Mouse (Mus musculus): ENCODE data around the gene Kcnh1. TPM values are rescaled to one million over a fixed set of nuclear protein-coding genes. Genes with fewer than 3 reads are reported as not detected.

Gene Kcnh1
- total RNA-seq, 2 experiments from 2014 or later, result 0.07 to 0.19 TPM

- no peak for DNase-seq (ENCODE audit: low spot score in 2 of 2)
Observed at GRCm38 (mm10) chr1:192266956-192267355, 76.4 kb downstream of the Kcnh1 start.

- no peak for DNase-seq (ENCODE audit: low spot score in 2 of 2)
Observed at GRCm38 (mm10) chr1:192268878-192269277, 78.3 kb downstream of the Kcnh1 start.

GRCm38 (mm10) chr1:192269911-192270310 is 79.3 kb downstream of the Kcnh1 start:
- DNase-seq (ENCODE audit: low spot score in 2 of 2), result no peak

- DNase-seq (ENCODE audit: low spot score in 2 of 2), result no peak
Observed at GRCm38 (mm10) chr1:192277801-192278385, 87.3 kb downstream of the Kcnh1 start.

- DNase-seq (ENCODE audit: low spot score in 2 of 2), result no peak
Observed at GRCm38 (mm10) chr1:192284340-192284739, 93.8 kb downstream of the Kcnh1 start.

GRCm38 (mm10) chr1:192284950-192285349 is 94.4 kb downstream of the Kcnh1 start:
- no peak for DNase-seq (ENCODE audit: low spot score in 2 of 2)

GRCm38 (mm10) chr1:192288456-192288855 is 97.9 kb downstream of the Kcnh1 start:
- DNase-seq (ENCODE audit: low spot score in 2 of 2), result no peak

GRCm38 (mm10) chr1:192291286-192291685 is 100.7 kb downstream of the Kcnh1 start:
- DNase-seq (ENCODE audit: low spot score in 2 of 2), result no peak

- DNase-seq (ENCODE audit: low spot score in 2 of 2), result no peak
Observed at GRCm38 (mm10) chr1:192293391-192293790, 102.8 kb downstream of the Kcnh1 start.

GRCm38 (mm10) chr1:192293921-192294320 is 103.3 kb downstream of the Kcnh1 start:
- DNase-seq (ENCODE audit: low spot score in 2 of 2), result no peak

GRCm38 (mm10) chr1:192295243-192295860 is 104.8 kb downstream of the Kcnh1 start:
- no peak for DNase-seq (ENCODE audit: low spot score in 2 of 2)

- DNase-seq (ENCODE audit: low spot score in 2 of 2), result no peak
Observed at GRCm38 (mm10) chr1:192295902-192296301, 105.3 kb downstream of the Kcnh1 start.

GRCm38 (mm10) chr1:192297481-192298128 is 107.0 kb downstream of the Kcnh1 start:
- DNase-seq (ENCODE audit: low spot score in 2 of 2), result no peak

GRCm38 (mm10) chr1:192300417-192300816 is 109.8 kb downstream of the Kcnh1 start:
- no peak for DNase-seq (ENCODE audit: low spot score in 2 of 2)

GRCm38 (mm10) chr1:192303615-192304014 is 113.0 kb downstream of the Kcnh1 start:
- DNase-seq (ENCODE audit: low spot score in 2 of 2), result no peak

GRCm38 (mm10) chr1:192305155-192305554 is 114.6 kb downstream of the Kcnh1 start:
- no peak for DNase-seq (ENCODE audit: low spot score in 2 of 2)

- DNase-seq (ENCODE audit: low spot score in 2 of 2), result no peak
Observed at GRCm38 (mm10) chr1:192307055-192307454, 116.5 kb downstream of the Kcnh1 start.

- DNase-seq (ENCODE audit: low spot score in 2 of 2), result no peak
Observed at GRCm38 (mm10) chr1:192311298-192311697, 120.7 kb downstream of the Kcnh1 start.

GRCm38 (mm10) chr1:192311851-192312438 is 121.4 kb downstream of the Kcnh1 start:
- no peak for DNase-seq (ENCODE audit: low spot score in 2 of 2)

- DNase-seq (ENCODE audit: low spot score in 2 of 2), result no peak
Observed at GRCm38 (mm10) chr1:192312446-192312845, 121.9 kb downstream of the Kcnh1 start.

- DNase-seq (ENCODE audit: low spot score in 2 of 2), result no peak
Observed at GRCm38 (mm10) chr1:192312998-192313397, 122.4 kb downstream of the Kcnh1 start.

- no peak for DNase-seq (ENCODE audit: low spot score in 2 of 2)
Observed at GRCm38 (mm10) chr1:192313571-192313972, 123.0 kb downstream of the Kcnh1 start.

All from adrenal gland, adult 18-20 months (tissue).